Mouse (Mus musculus): ENCODE measurements at regions not wholly inside any gene's neighbourhood (a gene's known extent, or its start where the extent isn't known, plus 50 kb on each side); places are given as distances from the start of the nearest gene placed in this dataset.

- DNase-seq: no peak
Observed at GRCm38 (mm10) chr15:71375775-71376174, 2458.6 kb upstream of the Gm6569 start.
